Mouse (Mus musculus) bone marrow macrophage, adult 2 months (primary cell): ENCODE measurements at regions not wholly inside any gene's neighbourhood (a gene's known extent, or its start where the extent isn't known, plus 50 kb on each side); places are given as distances from the start of the nearest gene placed in this dataset.

Experiments
- CTCF ChIP-seq: IDR thresholded peaks from 2 replicates; pipeline ENCODE4 v1.5.1; 2012; ENCODE audit warnings: low read depth, mild to moderate bottlenecking, low read length, moderate library complexity
- POLR2A ChIP-seq: IDR thresholded peaks from 2 replicates; pipeline ENCODE4 v1.6.1; 2012; ENCODE audit warnings: mild to moderate bottlenecking, low read depth, low read length, borderline replicate concordance

DNA sequence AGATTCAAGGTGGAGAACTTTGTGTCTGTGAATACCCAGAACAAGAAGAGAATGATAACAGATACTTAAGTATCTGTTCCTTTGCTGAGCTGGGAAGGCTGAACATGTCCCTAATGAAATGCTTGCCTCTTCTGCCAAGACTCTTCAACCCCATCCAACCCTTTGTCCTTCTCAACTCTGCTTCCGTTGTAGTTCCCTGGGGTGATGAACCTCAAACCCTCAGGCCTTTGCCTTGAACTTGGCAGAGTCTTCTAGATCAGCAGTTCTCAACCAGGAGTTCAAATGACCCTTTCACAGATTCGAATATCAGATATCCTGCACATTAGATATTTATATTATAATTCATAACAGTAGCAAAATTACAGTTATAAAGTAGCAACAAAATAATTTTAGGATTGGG is 192.5 kb upstream of the Tbx3 start:
- TF ChIP-seq CTCF = no peak
- no peak for TF ChIP-seq POLR2A
